Mouse (Mus musculus): ENCODE results near the gene Treh.

Gene Treh

GRCm38 (mm10) chr9:44678288-44678871, 5.3 kb downstream of the Treh start:
- DNase-seq (ENCODE audit: low spot score in 2 of 2), result no peak

GRCm38 (mm10) chr9:44679565-44679964, 6.5 kb downstream of the Treh start:
- DNase-seq (ENCODE audit: low spot score in 2 of 2), result no peak

GRCm38 (mm10) chr9:44683046-44683445, 10.0 kb downstream of the Treh start:
- no peak for DNase-seq (ENCODE audit: low spot score in 2 of 2)

DNA sequence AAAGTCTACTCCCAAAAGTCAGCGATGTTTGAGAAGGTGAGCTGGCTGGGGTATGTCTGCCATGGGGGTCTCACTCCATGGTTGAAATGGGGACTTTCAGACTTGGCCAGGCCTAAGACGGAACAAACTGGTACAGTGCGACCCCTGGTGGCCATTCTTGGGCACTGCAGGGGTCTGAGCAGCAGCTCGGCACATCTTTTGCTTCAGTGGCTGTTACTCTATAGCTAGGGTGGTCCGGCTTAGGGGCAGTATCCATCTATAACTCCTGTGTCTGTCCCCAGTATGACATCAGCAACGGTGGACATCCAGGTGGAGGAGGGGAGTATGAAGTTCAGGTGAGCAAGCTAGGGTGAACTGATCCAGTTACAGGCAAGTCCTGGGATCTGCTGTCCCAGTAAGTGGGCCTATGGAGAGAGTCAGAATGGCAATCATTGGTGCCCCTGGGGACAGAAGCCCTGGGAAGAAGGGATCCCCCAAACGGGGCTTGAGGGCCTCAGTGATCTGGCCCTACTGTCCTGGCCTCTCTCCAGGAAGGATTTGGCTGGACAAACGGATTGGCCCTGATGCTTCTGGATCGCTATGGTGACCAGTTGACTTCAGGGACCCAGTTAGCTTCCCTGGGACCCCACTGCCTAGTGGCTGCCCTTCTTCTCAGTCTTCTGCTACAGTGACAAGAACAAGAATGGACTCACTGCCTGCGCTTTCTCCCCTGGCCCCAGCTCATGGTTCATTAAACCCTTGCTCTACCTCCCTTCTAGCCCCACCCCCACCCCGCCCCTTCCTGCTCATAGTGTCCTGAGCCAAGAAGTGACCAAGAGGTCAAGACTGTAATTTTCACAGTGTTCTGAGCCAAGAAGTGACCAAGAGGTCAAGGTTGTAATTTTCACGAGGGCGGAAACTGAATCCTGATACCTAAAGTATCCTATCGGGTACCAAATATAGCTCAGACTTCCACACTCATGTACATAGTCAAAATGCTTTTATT, 12.6 kb downstream of the Treh start:
- peak; percentile 69 to 72 for DNase-seq (ENCODE audit: low spot score in 2 of 2)

DNA sequence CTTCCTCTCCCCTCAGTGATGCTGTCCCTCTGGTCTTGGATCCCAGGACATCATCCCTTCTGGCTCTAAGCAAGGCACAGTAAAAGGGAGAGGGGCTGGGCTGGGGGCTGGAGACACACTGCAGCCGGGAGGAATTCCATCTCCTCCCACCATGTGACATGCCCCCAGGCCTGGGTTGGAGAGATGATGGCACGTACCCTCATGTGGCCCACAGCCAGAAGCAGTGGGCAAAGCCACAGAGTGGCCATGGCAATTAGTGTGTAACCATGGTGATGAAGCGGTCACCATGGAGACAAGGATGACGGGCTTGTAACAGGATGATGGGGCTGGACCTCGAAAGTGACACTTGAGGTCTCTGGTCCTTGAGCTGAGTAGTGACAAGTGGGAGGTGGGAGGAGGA, 13.6 kb downstream of the Treh start:
- no peak for DNase-seq (ENCODE audit: low spot score in 2 of 2)

DNA sequence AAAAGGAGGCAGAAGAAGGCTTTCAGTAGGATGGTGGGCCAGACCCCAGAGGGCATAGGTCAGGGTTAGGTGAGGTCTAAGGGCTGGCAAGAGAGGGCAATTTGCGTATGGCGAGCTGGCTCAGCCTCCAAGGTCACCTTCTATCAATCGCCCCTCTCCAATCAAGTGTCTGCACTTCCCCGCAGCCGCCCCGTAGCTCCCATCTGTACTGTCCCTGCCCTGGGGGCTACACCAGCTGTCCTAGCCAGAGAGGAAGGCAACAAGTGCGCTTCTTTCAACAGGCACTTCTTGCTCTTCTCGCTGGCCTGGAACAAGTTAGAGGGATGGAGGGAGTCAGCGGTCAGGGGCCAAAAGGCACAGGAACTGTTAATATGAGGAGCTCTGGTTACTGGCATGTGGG, 15.0 kb downstream of the Treh start:
- DNase-seq (ENCODE audit: low spot score in 2 of 2), result no peak

- DNase-seq (ENCODE audit: low spot score in 2 of 2), result no peak
Measured at GRCm38 (mm10) chr9:44690641-44691040, 17.6 kb downstream of the Treh start.

DNA sequence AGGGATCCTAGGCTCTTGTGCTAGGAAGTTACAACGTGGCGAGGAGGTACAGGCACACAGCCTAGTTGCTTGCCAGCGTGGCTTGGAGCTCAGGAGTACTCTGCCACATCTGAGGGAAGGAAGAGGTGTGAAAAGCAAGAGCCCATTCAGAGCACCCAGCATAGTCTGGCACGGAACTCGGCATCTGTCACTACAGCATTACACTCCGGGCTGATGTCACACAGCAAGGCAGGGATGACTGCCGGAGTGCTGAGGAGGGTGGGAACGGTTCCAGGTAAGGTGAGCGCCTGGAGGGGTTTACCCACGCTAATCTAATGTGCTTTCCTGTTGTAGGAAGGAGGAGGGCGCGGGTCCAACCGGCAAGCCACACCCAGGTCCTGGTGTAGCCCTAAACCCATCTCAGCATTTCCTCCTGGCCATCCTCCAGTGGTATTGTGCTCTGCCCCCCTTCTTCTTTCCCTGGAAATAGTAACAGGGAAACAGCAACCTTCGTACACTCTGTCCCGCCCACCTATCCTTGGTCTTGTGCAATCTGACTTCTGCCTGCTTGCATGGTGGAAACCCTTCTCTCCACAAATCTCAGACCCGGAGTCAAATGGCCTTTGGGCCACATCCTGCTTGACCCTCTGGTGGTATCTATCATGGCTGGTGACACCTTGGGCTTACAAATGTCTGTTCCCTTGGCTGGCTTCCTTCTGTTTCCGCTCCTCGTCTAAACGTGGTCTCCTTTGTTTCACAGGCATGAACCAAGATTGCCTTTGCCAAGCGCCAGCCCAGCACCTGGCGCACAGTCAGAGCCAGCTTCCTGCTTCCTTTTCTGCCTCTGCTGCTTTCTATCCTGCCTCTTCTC, 18.9 kb downstream of the Treh start:
- DNase-seq (ENCODE audit: low spot score in 2 of 2), result peak; percentile 75 to 82

DNA sequence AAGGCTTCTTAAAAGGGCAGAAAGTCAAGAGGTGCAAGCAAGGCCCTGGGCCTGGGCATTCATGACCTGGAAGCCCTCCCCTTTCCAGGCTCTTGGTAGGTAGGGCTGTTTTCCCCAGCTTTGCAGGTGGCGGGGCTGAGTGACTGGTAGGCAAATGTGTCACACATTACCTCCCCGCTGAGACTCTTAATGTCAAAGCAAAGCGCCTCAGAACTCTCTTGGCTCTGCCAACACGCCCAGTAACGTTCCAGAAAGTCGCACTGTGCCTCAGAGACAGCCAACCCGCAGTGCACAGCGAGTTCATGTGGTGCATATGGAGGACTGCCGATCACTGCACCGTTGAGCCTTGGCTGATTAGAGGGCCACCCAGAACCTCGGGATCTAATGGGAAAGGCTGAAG, 20.0 kb downstream of the Treh start:
- no peak for DNase-seq (ENCODE audit: low spot score in 2 of 2)

DNA sequence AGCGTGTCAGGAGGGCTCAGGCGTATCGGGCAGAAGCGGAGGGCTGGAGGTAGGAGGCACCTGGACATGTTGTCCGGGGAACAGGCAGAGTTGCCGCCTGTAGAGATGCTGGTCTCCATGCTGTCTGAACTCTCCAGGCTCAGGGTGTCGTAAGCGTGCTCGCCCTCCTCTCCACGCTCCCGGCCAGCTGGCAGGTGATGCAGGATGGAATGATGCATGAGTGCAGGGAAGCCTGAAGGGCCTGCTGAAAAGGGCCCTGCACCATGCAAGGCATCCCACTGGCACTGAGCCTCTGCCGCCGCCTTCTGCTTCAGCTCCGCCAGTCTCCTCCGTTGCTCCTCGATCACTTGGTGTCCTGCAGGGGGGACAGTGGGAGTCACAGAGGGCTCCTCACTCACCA, 24.8 kb downstream of the Treh start:
- no peak for DNase-seq (ENCODE audit: low spot score in 2 of 2)

DNA sequence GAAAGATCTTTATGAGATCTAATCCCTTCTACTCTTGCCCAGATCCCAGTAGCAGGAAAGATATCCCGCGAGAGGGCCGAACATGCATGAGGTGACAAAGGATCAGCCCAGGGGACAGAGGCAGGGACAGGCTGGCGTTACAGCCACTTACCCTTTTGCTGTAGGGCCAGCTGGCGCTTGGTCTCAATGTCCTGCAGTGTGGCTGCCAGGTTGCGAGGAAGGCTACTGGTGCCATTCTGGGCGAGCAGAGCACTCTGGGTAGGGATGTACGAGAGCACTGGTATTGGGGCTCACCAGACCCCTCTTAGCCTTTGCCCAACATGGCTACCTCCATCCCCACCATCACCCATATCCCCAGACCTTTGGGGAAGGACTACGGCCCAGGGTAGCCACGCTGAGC, 26.2 kb downstream of the Treh start:
- DNase-seq (ENCODE audit: low spot score in 2 of 2), result no peak

DNA sequence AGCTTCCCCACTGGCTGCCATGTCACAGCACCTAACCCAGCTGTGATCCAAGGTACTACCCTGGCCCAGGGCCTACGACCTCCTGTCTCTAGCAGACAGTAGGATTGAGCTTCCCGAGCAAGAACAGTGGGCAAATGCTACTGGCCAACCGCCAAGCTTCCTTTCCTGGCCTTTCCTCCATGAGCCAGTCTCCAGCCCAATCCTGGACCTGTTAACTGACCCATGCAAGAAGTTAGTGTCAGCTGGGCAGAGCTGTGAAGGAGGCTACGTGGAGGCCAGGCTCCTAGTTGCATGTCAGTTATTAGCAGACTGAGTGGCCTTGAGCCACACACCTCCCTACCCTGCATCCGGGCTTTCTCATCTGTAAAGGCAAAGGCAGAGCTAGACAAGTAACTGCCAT, 26.7 kb downstream of the Treh start:
- no peak for DNase-seq (ENCODE audit: low spot score in 2 of 2)

GRCm38 (mm10) chr9:44707749-44708428, 34.9 kb downstream of the Treh start:
- DNase-seq (ENCODE audit: low spot score in 2 of 2), result no peak

DNA sequence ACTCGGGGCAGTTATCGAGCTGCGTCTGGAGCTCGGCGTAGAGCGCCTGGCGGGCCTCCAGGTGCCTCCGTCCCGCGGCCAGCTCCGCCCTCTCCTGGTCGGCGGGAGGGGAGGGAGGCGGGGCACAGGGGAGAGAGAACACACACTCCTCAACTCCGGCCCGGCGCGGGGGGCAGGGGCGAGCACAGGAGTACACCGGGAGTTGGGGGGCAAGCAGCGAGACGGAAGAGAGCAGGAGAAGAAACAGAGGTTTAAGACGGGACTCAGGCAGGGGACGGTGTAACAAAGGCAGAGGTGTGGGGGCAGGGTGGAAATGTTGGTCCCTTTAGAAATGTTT, 35.4 kb downstream of the Treh start:
- DNase-seq (ENCODE audit: low spot score in 2 of 2), result no peak

GRCm38 (mm10) chr9:44708925-44709324, 35.9 kb downstream of the Treh start:
- DNase-seq (ENCODE audit: low spot score in 2 of 2), result no peak

DNA sequence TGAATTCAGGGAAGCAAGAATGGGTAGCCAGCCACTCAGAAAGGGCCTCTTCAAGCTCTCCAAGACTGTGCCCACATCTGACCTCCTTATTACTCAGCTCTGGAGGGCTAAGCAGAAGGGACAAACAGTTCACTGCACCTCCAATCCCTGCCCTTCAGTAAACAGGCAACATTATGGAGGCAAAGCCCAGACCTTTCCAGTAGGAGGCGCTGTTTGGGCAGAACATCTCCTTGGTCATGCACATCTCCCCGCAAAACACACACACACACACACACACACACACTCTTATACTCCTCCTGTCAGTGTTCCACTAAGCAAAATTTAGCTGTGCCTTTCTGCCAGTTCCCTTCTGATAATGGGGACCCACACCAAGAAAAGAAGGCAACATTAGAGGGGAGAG, 36.6 kb downstream of the Treh start:
- DNase-seq (ENCODE audit: low spot score in 2 of 2), result no peak

GRCm38 (mm10) chr9:44710213-44710612, 37.2 kb downstream of the Treh start:
- no peak for DNase-seq (ENCODE audit: low spot score in 2 of 2)

DNA sequence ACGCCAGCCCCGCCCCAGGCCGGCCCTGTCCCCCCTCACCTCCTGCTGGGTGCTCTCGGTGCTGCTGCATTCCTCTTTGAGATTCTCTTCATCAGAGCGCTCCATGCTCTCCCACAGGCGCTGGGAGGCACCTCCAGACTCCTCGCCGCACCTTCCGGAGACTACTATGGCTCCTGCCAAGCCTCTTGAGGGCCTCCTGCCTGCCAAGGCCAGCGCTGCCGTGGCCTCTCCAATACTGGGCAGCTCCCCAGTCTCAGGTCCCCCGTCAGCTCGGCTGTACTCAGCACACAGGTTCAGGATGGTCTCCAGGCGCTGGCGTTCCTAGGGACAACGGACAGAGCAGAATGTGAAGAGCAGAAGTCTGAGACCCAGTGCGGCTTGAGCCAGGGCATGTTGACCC, 38.6 kb downstream of the Treh start:
- no peak for DNase-seq (ENCODE audit: low spot score in 2 of 2)

GRCm38 (mm10) chr9:44713080-44713479, 40.0 kb downstream of the Treh start:
- no peak for DNase-seq (ENCODE audit: low spot score in 2 of 2)

DNA sequence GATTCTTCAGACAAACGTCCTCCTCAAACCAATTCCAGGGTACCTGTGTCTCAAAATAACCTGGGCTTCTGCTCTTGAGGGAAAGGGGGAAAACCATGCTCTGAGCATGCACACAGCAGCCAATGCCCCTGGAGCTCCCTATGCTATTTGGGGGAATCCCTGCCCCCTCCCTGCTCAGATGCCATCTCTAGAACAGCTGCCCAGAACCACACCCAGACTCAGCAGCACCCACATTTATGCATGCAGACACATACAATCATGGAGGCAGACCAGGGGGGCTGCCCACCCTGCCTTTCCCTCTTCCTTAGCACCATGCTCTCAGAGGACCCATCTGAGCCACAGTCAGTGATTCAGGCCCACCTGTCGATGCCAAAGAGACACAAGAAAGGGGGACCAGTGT, 40.5 kb downstream of the Treh start:
- no peak for DNase-seq (ENCODE audit: low spot score in 2 of 2)

- DNase-seq (ENCODE audit: low spot score in 2 of 2), result no peak
Measured at GRCm38 (mm10) chr9:44715109-44715508, 42.1 kb downstream of the Treh start.

All from frontal cortex, postnatal 36 days (tissue).